Mouse (Mus musculus) CH12.LX (cell line): Measurements from ENCODE around the gene Hist1h4h.
A peak's percentile ranks its signal among the peaks of the same experiment; 100 is the strongest.

Source experiments
- CTCF ChIP-seq, 2 experiments: IDR thresholded peaks in 1 of 2; conservative IDR thresholded peaks in 1 of 2; 2 replicates each; pipeline ENCODE4 v1.5.1; 2011 to 2012; ENCODE audit warnings: low read depth in 2 of 2, low read length in 2 of 2, improper control_type of control experiment in 1 of 2, inconsistent platforms in 1 of 2, mild to moderate bottlenecking in 1 of 2, moderate library complexity in 1 of 2
- E2F4 ChIP-seq: IDR thresholded peaks from 2 replicates; pipeline ENCODE4 v1.6.1; 2011; ENCODE audit warnings: low read depth, low read length, improper control_type of control experiment; ENCODE audit not compliant: insufficient replicate concordance
- MAX ChIP-seq: IDR thresholded peaks from 2 replicates; pipeline ENCODE4 v1.6.1; 2011; ENCODE audit warnings: low read length, improper control_type of control experiment
- POLR2A ChIP-seq: IDR thresholded peaks from 2 replicates; pipeline ENCODE4 v1.6.1; 2011; ENCODE audit warnings: low read depth, mild to moderate bottlenecking, improper control_type of control experiment, low read length
- ZNF384 ChIP-seq: IDR thresholded peaks from 2 replicates; pipeline ENCODE4 v1.6.1; 2012; ENCODE audit warnings: low read depth, low read length, improper control_type of control experiment, inconsistent platforms

DNA sequence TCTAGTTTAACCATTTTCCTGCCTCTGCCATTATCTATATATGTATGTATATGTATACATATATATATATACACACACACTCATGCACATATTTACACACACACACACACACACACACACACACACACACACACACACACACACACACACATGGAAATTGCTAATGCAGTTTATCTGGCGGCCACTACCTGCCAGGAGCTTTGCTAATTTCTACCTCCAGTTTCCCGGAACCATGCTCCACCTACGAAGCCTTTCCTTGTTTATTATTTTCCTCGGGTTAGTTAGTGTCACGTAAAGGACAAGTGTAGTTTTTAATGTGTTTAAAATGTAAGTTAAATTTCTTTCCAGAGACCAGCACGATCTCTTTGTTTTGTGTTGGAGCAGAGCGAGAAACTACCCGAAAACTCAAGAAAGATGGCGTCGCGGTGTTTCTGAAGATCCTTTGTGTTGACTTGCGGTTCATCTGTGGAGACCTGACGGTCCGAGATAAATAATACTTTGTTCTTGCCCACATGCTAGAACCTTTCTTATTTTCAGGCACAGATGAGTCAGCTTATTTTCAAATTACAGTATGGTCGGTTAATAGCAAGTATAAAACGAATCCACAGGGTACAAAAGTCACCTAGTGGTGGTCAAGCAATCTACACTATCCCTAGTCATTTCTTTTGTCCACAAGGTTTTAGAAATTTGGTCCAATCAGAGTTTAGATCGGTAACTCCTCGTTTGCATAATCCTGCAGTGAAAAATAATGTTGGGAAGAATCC lies 32.0 kb downstream of the Hist1h4h start:
- TF ChIP-seq POLR2A (no peak), CTCF (conservative IDR thresholded peaks at IDR 0.05 in 1 of 2, IDR thresholded peaks at IDR 0.05 in 1 of 2; ENCODE audit: low read depth in 2 of 2, low read length in 2 of 2) (peak in 1 of 2 experiments; percentile 59; a peak in 2 of 4 replicates), MAX (0 out of 2 replicates have a peak, but pooled peaks have one; percentile 8), ZNF384 (no peak), E2F4 (no peak)
